In genomic region chr4:110046270-110046651, GRCm38 (mm10) we compare ENCODE assay signal across 18 mouse cellular contexts.
DNase-seq lines count a peak whose midpoint lies in the region.
"Had no signal": no experiment of that assay in that cellular context is flagged by ENCODE, and none has a peak within 500 bp of the region (broad histone marks: within the 10 kb centered on the region; RNA-seq: fewer than 3 reads in every experiment).

No protein-coding gene starts in this region.

- intact Hi-C loops in left cerebral cortex, postnatal 4 days (cut with DNase I): no loop called here

- H3K4me1 ChIP-seq in heart, embryonic 10.5 days: peaks cover 16% of the 10 kb centered on the region
- H3K4me1 ChIP-seq: heart, embryonic 12.5 days had no signal

- no peaks in the 10 kb centered on the region for H3K36me3 ChIP-seq in heart, embryonic 10.5 days
- H3K36me3 ChIP-seq: embryonic facial prominence, embryonic 10.5 days; heart, embryonic 12.5 days; hindbrain, embryonic 15.5 days had no signal

- H3K4me3 ChIP-seq in heart, embryonic 10.5 days: no peak overlapping the region
- H3K4me3 ChIP-seq: embryonic facial prominence, embryonic 10.5 days; forebrain, embryonic 13.5 days; heart, embryonic 12.5 days; hindbrain, embryonic 15.5 days had no signal

- no peaks in the 10 kb centered on the region for H3K9me3 ChIP-seq in heart, embryonic 10.5 days
- H3K9me3 ChIP-seq: embryonic facial prominence, embryonic 10.5 days; forebrain, embryonic 13.5 days; heart, embryonic 12.5 days; hindbrain, embryonic 15.5 days had no signal

- peak; percentile 19 for DNase-seq in heart, embryonic 10.5 days (ENCODE audit: low spot score)
- no peak for DNase-seq in heart, adult 8-10 months (ENCODE audit: low spot score)
- peak; percentile 31 to 42 for DNase-seq in left cerebral cortex, adult 9 months (ENCODE audit: low spot score in 2 of 2)
- DNase-seq in left cerebral cortex, postnatal 4 days: no peak
- DNase-seq in brain, adult 2 months (ENCODE audit: low read depth, low spot score): peak; percentile 76
- peak; percentile 55 for DNase-seq in telencephalon, adult 2 months (ENCODE audit: low read depth, low spot score)
- DNase-seq: adrenal gland, postnatal 14 days; cerebellum, adult 18-20 months; cerebellum, adult 9-11 months; cerebellum, postnatal 36 days; forebrain, postnatal 0 days; gastrocnemius, postnatal 36 days; heart, adult 18-20 months had no signal

- WGBS in heart, embryonic 10.5 days: 85% methylated on average over 11 of the region's 11 CpGs

- no peak overlapping the region for H3K27ac ChIP-seq in heart, embryonic 10.5 days
- H3K27ac ChIP-seq: embryonic facial prominence, embryonic 10.5 days; forebrain, embryonic 13.5 days; hindbrain, embryonic 15.5 days had no signal

- H3K27me3 ChIP-seq in heart, embryonic 10.5 days (ENCODE audit: insufficient read depth, poor library complexity, severe bottlenecking): no peaks in the 10 kb centered on the region
- H3K27me3 ChIP-seq: forebrain, embryonic 13.5 days; hindbrain, embryonic 15.5 days; Patski had no signal

Comparison
In these comparisons a context has a peak if more than half of its experiments do, and no peak if none do; other contexts are left out.
1. DNase-seq: peak in heart, embryonic 10.5 days (single experiment), left cerebral cortex, adult 9 months (2 of 2), brain, adult 2 months (single experiment) and telencephalon, adult 2 months (single experiment); none in heart, adult 8-10 months (single experiment) and left cerebral cortex, postnatal 4 days (single experiment).